ENCODE assay signal across 8 mouse cellular contexts in the genomic region with DNA sequence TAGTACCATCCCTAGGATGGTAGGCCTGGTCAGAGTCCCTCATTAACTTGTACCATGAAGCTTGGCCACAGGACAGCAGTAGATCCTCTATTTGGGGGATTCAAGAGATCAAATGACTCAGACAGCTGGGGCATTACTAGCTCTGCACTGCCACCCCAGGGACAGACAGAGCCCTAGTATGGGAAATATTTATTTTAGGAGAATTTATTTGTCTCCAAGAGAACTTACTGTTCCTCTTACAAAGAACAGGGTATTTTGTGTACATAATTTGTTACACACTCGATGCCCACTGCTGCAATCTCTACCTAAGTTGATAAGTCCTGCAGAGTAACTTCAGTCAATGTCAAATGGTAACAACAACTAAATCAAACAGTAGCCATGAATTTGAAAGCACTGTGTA. TPM values are rescaled to one million over a fixed set of nuclear protein-coding genes. Genes with fewer than 3 reads are reported as not detected.
DNase-seq lines count a peak whose midpoint lies in the region; ATAC-seq and TF ChIP-seq lines count a peak whose summit lies in the region.
"Not testable (repeated sequence)": the region's sequence is repeated elsewhere in the genome, so short reads cannot be mapped to it uniquely, and the experiment has no call there.

No protein-coding gene starts in this region.

- not testable (repeated sequence) for DNase-seq in midbrain, postnatal 0 days (ENCODE audit: low spot score)

- H3K4me1 ChIP-seq in embryonic facial prominence, embryonic 12.5 days; forebrain, embryonic 15.5 days; hindbrain, embryonic 12.5 days; intestine, postnatal 0 days (replicated peaks; ENCODE audit: control insufficient read depth, insufficient read depth, low read length); limb, embryonic 15.5 days; lung, embryonic 16.5 days (replicated peaks; ENCODE audit: control insufficient read depth, insufficient read depth, low read length); midbrain, postnatal 0 days (ENCODE audit: insufficient read depth, low read length); stomach, embryonic 15.5 days: not testable (repeated sequence)

- H3K9me3 ChIP-seq in embryonic facial prominence, embryonic 12.5 days; hindbrain, embryonic 12.5 days (replicated peaks); intestine, postnatal 0 days (ENCODE audit: control insufficient read depth); limb, embryonic 15.5 days; lung, embryonic 16.5 days (ENCODE audit: control insufficient read depth, low read length); midbrain, postnatal 0 days (ENCODE audit: low read length); stomach, embryonic 15.5 days: not testable (repeated sequence)
- peaks cover 10% of the 10 kb centered on the region for H3K9me3 ChIP-seq in forebrain, embryonic 15.5 days

- H3K4me3 ChIP-seq in embryonic facial prominence, embryonic 12.5 days; forebrain, embryonic 15.5 days; hindbrain, embryonic 12.5 days; intestine, postnatal 0 days (ENCODE audit: low read depth, low read length); limb, embryonic 15.5 days; lung, embryonic 16.5 days (ENCODE audit: low read length); midbrain, postnatal 0 days (ENCODE audit: low read depth, low read length); stomach, embryonic 15.5 days (replicated peaks): not testable (repeated sequence)

- H3K36me3 ChIP-seq in embryonic facial prominence, embryonic 12.5 days; forebrain, embryonic 15.5 days; hindbrain, embryonic 12.5 days; intestine, postnatal 0 days (ENCODE audit: control insufficient read depth, insufficient read depth); limb, embryonic 15.5 days; lung, embryonic 16.5 days (ENCODE audit: control insufficient read depth, insufficient read depth, low read length); midbrain, postnatal 0 days (ENCODE audit: insufficient read depth, low read length); stomach, embryonic 15.5 days: not testable (repeated sequence)

- H3K9ac ChIP-seq in embryonic facial prominence, embryonic 12.5 days; forebrain, embryonic 15.5 days (replicated peaks); hindbrain, embryonic 12.5 days; intestine, postnatal 0 days (ENCODE audit: low read depth, low read length); limb, embryonic 15.5 days; lung, embryonic 16.5 days (ENCODE audit: low read length); midbrain, postnatal 0 days (replicated peaks; ENCODE audit: low read length, poor library complexity, severe bottlenecking); stomach, embryonic 15.5 days: not testable (repeated sequence)

- WGBS in embryonic facial prominence, embryonic 12.5 days, result 83% methylated on average over 1 of the region's 1 CpGs
- 84% methylated on average over 1 of the region's 1 CpGs for WGBS in forebrain, embryonic 15.5 days
- 87% methylated on average over 1 of the region's 1 CpGs for WGBS in hindbrain, embryonic 12.5 days
- 89% methylated on average over 1 of the region's 1 CpGs for WGBS in intestine, postnatal 0 days
- WGBS in limb, embryonic 15.5 days, result 80% methylated on average over 1 of the region's 1 CpGs
- 83% methylated on average over 1 of the region's 1 CpGs for WGBS in lung, embryonic 16.5 days
- WGBS in midbrain, postnatal 0 days, result 75% methylated on average over 1 of the region's 1 CpGs
- WGBS in stomach, embryonic 15.5 days, result 80% methylated on average over 1 of the region's 1 CpGs

- not testable (repeated sequence) for H3K27me3 ChIP-seq in embryonic facial prominence, embryonic 12.5 days; forebrain, embryonic 15.5 days; hindbrain, embryonic 12.5 days; intestine, postnatal 0 days (replicated peaks; ENCODE audit: control insufficient read depth, insufficient read depth, low read length); limb, embryonic 15.5 days; lung, embryonic 16.5 days (ENCODE audit: control insufficient read depth, insufficient read depth, low read depth, low read length); midbrain, postnatal 0 days (ENCODE audit: insufficient read depth, low read length); stomach, embryonic 15.5 days (replicated peaks)

- not testable (repeated sequence) for H3K27ac ChIP-seq in embryonic facial prominence, embryonic 12.5 days; forebrain, embryonic 15.5 days (replicated peaks); hindbrain, embryonic 12.5 days; intestine, postnatal 0 days (ENCODE audit: low read depth, low read length); limb, embryonic 15.5 days; lung, embryonic 16.5 days (ENCODE audit: low read length); midbrain, postnatal 0 days (ENCODE audit: low read depth, low read length); stomach, embryonic 15.5 days

- not testable (repeated sequence) for TF ChIP-seq CTCF in intestine, postnatal 0 days (IDR thresholded peaks at IDR 0.05; ENCODE audit: low read depth); midbrain, postnatal 0 days (IDR thresholded peaks at IDR 0.05)

- H3K4me2 ChIP-seq in embryonic facial prominence, embryonic 12.5 days (replicated peaks); forebrain, embryonic 15.5 days (replicated peaks); hindbrain, embryonic 12.5 days (replicated peaks); intestine, postnatal 0 days (replicated peaks; ENCODE audit: low read depth); limb, embryonic 15.5 days; lung, embryonic 16.5 days (ENCODE audit: low read depth, low read length); midbrain, postnatal 0 days (ENCODE audit: low read depth, low read length, poor library complexity, severe bottlenecking); stomach, embryonic 15.5 days: not testable (repeated sequence)

- ATAC-seq in embryonic facial prominence, embryonic 12.5 days (ENCODE audit: insufficient number of reproducible peaks, insufficient read depth, low FRiP score, low TSS enrichment), result peak; percentile 71
- ATAC-seq in forebrain, embryonic 15.5 days (replicated peaks), result peak; percentile 46; the same call in 1 of the 2 replicates
- peak; percentile 55 for ATAC-seq in hindbrain, embryonic 12.5 days (ENCODE audit: low FRiP score)
- ATAC-seq in intestine, postnatal 0 days, result peak; percentile 7; the same call in 1 of the 2 replicates
- ATAC-seq in limb, embryonic 15.5 days (ENCODE audit: insufficient number of reproducible peaks, low FRiP score, low TSS enrichment, low read depth), result peak; percentile 66; the same call in 1 of the 2 replicates
- ATAC-seq in lung, embryonic 16.5 days (ENCODE audit: low read depth), result peak; percentile 28; the same call in 1 of the 2 replicates
- 0 out of 2 replicates have a peak, but pooled peaks have one; percentile 45 for ATAC-seq in midbrain, postnatal 0 days (ENCODE audit: low FRiP score)
- peak; percentile 45; the same call in 1 of the 2 replicates for ATAC-seq in stomach, embryonic 15.5 days (ENCODE audit: insufficient read depth, low FRiP score, low read depth)

RNA-seq across cellular contexts. Expression of a gene that starts 55.0 kb away (rescaled TPM):
- 8.0 TPM in 2 replicates for polyA plus RNA-seq in embryonic facial prominence, embryonic 12.5 days (2016; fragmentation: Nextera tagmentation; extraction: Ambion mirVana)
- 3.7 and 4.7 TPM in 2 replicates for polyA plus RNA-seq in forebrain, embryonic 15.5 days (2015; fragmentation: Nextera tagmentation; extraction: Ambion mirVana)
- 5.7 and 7.0 TPM in 2 replicates for polyA plus RNA-seq in hindbrain, embryonic 12.5 days (2016; fragmentation: Nextera tagmentation; extraction: Ambion mirVana)
- 9.1 and 9.9 TPM in 2 replicates for polyA plus RNA-seq in intestine, postnatal 0 days (2015; fragmentation: Nextera tagmentation; extraction: Ambion mirVana)
- 5.6 and 6.5 TPM in 2 replicates for polyA plus RNA-seq in limb, embryonic 15.5 days (2015; fragmentation: Nextera tagmentation; extraction: Ambion mirVana)
- 2.9 and 3.8 TPM in 2 replicates for polyA plus RNA-seq in lung, embryonic 16.5 days (2015; fragmentation: Nextera tagmentation; extraction: Ambion mirVana)
- 4.1 and 5.7 TPM in 2 replicates for total RNA-seq in midbrain, postnatal 0 days (2014; rRNA removed)
- polyA plus RNA-seq in midbrain, postnatal 0 days (2015; fragmentation: Nextera tagmentation; extraction: Ambion mirVana), result 4.1 and 5.0 TPM in 2 replicates
- polyA plus RNA-seq in stomach, embryonic 15.5 days (2015; fragmentation: Nextera tagmentation; extraction: Ambion mirVana), result 6.6 and 7.3 TPM in 2 replicates

Comparison
In these comparisons a context has a peak if more than half of its experiments do, and no peak if none do; other contexts are left out.
1. ATAC-seq: peak in every context shown above with its lines; median percentile 71 in embryonic facial prominence, embryonic 12.5 days; 66 in limb, embryonic 15.5 days; 55 in hindbrain, embryonic 12.5 days; 46 in forebrain, embryonic 15.5 days; 45 in midbrain, postnatal 0 days; 45 in stomach, embryonic 15.5 days; 28 in lung, embryonic 16.5 days; 7 in intestine, postnatal 0 days.